Mouse (Mus musculus): ENCODE measurements around the gene Bmper. TPM values are rescaled to one million over a fixed set of nuclear protein-coding genes. Genes with fewer than 3 reads are reported as not detected.

The Bmper gene
- 4.4 and 4.9 TPM in 2 replicates for polyA plus RNA-seq (2012; rRNA removed)

DNA sequence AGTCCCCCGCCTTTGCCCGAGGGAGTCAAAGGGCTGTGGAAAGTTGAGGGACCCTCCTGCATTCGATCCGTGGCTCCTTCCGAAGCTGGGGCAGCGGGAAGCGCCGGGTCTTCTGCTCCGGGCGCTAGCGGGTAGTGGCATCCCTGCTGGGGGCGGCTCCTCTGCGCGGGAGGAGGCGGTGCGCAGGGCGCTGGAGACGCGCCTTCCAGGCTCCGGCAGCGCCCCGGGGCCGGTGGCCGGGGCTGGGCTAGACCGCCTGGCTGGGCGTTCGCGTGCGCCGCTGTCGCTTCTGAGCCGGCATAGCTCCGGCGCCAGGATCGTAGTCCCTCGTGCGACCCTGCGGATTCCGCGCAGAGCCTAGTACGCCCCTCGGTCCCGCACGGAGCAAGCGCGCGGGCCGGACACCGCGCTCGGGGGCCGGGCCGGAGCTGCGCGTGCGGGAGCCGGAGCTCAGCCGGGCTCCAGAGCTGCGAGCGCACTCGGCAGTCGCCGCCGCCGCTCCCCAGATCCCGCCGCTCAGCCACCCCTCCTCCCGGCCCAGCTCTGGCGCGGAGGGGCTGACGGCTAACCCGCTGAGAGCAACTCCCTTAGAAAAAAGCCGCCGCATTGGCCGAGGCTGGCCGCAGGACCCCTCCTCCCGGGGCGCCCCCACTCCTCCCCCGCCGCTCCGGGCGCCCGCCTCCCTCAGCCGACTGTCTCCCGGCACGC lies at the start of gene Bmper:
TSS of gene Bmper (plus strand) at position 236 of the 708 bp plus-strand sequence.
- DNase-seq (ENCODE audit: extremely low spot score in 1 of 2, low spot score in 1 of 2), result peak in 1 of 2 experiments; percentile 43

DNA sequence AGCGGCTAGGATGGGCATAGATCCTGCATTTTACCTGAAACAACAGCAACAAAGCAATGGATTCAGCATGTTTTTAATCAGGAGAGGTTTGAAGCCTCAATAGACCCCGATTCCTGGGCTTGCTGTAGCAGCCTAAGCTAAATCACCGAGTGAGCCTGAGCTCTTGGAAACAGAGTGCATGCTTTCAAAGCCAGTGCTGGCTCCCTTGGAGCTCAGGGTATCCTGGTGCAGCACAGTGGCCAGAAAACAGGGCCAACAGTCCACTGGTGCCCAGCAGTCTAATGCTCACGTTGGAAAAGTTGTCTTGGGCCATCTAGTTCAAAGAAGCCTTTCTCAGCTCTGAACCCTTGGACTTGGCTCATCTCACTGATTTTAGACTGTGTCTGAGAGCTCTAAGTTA lies 45.4 kb upstream of the Bmper start:
- DNase-seq (ENCODE audit: extremely low spot score in 1 of 2, low spot score in 1 of 2), result peak; percentile 22 to 28

- DNase-seq (ENCODE audit: extremely low spot score in 1 of 2, low spot score in 1 of 2), result no peak
These were observed 35.7 kb upstream of the Bmper start for GRCm38 (mm10) chr9:23187181-23187580.

- DNase-seq (ENCODE audit: extremely low spot score in 1 of 2, low spot score in 1 of 2), result no peak
These were observed 34.7 kb upstream of the Bmper start for GRCm38 (mm10) chr9:23188136-23188535.

DNA sequence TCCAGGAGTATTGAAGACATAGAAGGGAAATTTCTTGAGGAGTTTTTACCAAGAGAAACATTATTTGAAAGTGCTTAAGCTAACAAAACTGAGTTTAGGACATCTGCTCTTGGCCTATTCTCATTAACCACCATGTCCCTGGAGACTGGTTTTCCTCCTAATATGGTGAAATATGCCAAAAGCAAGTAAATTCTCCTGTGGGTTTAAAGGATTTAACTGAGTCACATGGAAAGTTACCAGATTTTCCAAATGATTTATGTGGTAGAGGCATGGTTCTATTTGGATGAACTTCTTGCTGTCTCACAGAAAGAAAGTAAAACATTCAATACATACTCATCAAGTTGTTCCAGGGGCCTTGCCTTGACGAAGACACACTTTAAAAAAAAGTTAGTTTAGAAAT lies 31.9 kb upstream of the Bmper start:
- DNase-seq (ENCODE audit: extremely low spot score in 1 of 2, low spot score in 1 of 2), result no peak

GRCm38 (mm10) chr9:23191431-23191830 lies 31.4 kb upstream of the Bmper start:
- DNase-seq (ENCODE audit: extremely low spot score in 1 of 2, low spot score in 1 of 2), result no peak

DNA sequence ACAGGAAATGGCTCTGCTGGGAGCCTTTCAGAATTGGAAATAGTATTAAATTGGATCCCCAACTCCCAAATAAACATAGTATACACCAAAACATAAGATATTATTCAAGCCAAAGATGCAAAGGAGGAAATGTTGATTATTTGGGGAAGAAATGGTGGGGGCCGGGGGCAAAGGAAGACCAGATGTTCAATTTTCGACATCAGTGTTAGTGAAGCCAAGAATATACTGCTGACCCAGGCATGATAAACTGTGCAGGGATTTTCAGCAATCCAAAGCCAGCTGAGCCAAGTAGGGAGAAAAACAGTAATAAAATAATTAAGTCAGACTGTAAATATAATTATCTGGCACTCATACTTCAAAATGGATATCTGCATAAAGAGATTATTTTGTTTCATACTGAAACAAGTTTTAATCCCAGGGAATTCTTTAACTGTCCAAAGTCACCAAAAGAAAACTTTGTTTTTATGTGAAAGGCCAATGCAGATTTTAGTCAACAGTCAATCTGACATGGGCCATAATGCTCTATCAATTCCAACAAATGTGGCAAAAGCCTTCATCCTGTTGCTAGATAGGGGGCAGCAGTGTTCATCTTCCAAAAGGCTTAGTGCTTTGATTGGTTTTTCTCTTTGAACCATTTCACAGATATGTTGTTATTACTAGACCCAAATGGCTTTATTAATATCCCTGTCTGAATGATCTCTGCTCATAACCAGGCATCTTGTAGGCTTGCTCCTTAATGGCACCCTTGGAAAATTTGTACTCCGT lies 30.1 kb upstream of the Bmper start:
- DNase-seq (ENCODE audit: extremely low spot score in 1 of 2, low spot score in 1 of 2), result no peak

GRCm38 (mm10) chr9:23198996-23199395 lies 23.9 kb upstream of the Bmper start:
- no peak for DNase-seq (ENCODE audit: extremely low spot score in 1 of 2, low spot score in 1 of 2)

DNA sequence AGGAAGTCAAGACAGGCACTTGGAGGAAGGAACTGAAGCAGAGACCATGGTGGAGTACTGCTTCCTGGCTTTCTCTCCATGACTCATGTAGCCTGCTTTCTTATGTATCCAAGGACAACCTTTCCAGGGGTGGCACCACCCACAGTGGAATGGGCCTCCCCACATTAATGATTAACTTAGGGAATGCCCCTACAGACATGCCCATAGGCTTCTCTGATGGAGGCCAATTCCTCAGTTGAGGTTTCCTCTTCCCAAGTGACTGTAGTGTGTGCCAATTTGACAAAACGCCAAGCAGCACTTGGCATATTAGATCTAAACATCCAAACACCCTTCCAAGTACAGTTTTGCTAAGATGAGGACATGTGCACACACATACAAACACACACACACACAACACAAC lies 23.0 kb upstream of the Bmper start:
- no peak for DNase-seq (ENCODE audit: extremely low spot score in 1 of 2, low spot score in 1 of 2)

DNA sequence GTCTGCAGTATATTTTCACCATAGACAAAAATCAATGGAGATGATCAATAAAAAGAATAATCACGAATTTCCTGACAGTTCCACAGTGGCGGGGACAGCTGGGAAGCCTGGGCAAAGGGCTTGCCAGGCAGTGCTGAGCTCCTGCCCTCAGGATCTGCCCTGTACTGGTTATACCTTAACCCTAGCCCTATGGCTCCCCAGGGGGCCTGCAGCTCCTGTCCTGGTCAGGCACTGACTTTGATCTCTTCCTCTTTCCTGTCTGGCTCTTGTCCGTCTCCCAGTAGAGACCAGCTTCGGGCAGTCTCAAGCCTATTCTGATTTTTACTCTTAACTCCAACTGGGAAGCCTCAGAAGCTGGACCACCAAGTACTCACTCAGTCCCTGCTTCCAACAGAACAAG lies 22.0 kb upstream of the Bmper start:
- no peak for DNase-seq (ENCODE audit: extremely low spot score in 1 of 2, low spot score in 1 of 2)

DNA sequence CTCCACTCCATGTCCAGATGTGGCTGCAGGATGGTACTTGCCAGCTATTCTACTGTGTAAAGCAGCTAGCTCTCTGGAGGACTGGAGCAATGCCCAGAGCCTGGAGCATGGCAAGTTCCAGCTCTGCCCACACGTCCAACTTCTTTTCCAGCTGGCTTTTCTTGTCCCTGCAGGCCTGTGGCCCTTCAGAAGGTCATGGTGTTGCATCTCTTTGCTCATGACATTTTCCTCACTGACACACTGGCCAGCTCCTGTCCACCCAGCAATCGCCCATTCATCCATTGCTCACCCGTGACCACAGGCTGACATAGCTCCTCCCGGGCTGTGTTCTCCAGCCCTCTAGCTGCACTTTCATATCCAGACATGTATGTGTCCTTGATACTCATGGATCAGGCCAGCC lies 20.4 kb upstream of the Bmper start:
- DNase-seq (ENCODE audit: extremely low spot score in 1 of 2, low spot score in 1 of 2), result no peak

DNA sequence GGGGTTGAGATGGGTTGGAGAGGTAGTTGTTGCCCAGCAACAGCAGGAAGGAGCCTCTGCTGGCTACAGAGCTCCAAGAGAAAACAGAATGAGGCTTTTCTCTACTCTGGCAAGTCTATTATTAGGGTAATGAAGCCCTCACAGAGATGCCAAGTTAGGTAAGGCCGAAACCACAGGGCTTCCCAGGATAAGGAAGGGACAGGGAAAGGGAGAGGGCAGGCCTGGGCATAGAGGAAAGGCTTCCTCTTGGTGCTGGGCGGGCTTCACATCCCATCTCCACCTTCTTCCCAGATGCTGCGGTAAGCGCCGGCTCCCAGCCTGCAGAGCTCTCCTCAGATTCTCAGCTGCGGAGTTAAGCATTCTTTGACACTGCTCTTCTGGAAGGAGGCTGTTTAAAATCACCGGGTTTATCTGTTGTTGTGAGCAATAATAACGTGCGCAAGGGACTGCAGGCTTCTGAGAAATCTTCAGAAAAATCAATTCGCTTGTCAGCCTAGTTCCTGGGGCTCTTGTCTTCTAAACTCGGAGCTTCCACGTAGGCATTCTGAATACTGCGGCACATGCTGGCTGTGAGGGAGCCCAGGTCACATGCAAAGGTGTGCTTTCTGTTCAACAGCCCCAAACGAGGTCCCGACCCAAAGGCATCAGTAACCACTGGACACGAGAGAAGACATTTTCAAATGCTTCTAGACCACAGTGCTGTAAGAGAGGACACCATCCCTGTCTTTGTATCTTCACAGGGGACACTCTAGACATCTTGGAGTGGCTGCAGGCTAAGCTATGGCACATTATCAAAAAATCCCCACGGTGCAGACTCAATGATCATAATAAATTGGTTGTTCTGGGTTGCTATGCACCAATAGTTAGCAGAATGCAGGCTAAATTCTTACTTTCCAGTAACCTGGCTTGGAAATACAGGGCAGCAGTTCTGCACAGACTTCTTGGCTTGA lies 18.3 kb upstream of the Bmper start:
- DNase-seq (ENCODE audit: extremely low spot score in 1 of 2, low spot score in 1 of 2), result peak in 1 of 2 experiments; percentile 47

- no peak for DNase-seq (ENCODE audit: extremely low spot score in 1 of 2, low spot score in 1 of 2)
These were observed 17.6 kb upstream of the Bmper start for GRCm38 (mm10) chr9:23205304-23205703.

GRCm38 (mm10) chr9:23205757-23206156 lies 17.1 kb upstream of the Bmper start:
- no peak for DNase-seq (ENCODE audit: extremely low spot score in 1 of 2, low spot score in 1 of 2)

DNA sequence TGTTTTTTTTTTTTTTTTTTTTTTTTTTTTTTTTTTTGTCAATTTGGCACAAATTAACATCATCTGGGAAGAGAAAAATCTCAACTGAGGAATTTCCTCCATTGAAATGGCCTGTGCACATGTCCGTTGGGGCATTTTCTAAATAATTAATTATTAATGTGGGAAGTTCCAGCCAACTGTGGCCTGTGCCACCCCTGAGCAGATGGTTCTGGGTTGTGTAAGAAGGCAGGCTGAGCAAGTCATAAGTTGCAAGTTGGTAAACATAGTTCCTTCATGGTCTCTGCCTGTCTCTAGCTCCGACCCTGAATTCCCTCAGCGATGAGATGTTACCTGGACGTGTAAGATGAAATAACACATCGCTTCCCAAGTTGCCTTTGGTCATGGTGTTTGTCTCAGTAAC lies 16.7 kb upstream of the Bmper start:
- DNase-seq (ENCODE audit: extremely low spot score in 1 of 2, low spot score in 1 of 2), result no peak

DNA sequence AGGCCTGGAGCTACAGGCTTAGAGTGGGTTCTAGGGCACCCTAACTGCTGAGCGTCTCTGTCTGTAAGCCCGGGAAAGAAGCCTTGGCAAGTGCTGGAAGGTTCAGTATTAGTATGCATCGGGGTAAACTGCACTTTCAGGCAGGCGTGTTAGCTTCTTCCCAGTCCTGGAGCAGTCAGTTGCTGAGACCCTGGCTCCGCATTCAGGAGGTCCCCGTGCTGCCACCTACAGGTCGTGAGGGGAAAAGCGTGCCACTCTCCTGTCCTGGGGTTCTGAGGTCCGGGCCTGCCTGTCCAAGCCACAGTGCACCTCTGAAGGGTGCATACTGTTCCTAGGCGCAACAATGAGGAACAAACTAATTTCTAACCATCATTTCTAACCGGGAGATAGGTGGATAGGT lies 10.6 kb upstream of the Bmper start:
- DNase-seq (ENCODE audit: extremely low spot score in 1 of 2, low spot score in 1 of 2), result peak in 1 of 2 experiments; percentile 86

DNA sequence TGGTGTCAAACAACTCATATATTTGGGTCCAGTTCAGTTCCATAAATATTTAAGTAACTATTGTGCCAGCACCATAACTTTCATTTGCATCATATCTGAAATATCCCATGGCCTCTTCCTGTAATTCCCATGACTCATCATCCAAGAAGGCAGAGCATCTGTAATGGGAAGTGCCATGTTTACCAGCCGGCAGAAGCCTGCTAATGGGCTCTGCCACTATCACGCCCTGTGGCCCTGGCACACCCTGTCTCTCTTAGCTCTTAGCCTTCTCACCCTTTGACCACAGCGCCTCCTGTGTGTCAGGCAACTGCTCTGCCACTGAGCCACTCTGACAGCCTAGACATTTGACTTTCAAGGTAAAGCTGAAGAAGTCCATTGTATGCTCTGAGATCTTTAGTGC lies 3.1 kb upstream of the Bmper start:
- no peak for DNase-seq (ENCODE audit: extremely low spot score in 1 of 2, low spot score in 1 of 2)

DNA sequence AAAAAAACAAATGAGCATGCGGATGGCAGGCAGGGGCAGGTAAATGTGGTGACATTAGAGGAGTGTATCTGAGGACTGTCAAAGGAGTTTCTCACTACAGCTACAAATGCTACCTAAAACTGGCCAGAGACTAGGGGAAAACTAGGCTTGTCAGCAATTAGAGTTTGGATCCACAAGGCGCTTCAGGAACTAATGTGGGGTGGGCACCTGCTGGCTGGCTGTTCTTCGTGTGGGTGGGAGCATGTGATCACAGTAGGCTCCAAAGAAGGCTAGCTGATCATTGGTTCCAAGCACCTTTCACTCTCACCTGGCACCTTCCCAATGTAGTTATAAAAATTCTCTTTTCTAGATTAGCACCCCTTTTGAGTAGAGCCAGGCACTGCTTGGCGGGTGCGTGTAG lies 900 bp upstream of the Bmper start:
- peak in 1 of 2 experiments; percentile 17 for DNase-seq (ENCODE audit: extremely low spot score in 1 of 2, low spot score in 1 of 2)

DNA sequence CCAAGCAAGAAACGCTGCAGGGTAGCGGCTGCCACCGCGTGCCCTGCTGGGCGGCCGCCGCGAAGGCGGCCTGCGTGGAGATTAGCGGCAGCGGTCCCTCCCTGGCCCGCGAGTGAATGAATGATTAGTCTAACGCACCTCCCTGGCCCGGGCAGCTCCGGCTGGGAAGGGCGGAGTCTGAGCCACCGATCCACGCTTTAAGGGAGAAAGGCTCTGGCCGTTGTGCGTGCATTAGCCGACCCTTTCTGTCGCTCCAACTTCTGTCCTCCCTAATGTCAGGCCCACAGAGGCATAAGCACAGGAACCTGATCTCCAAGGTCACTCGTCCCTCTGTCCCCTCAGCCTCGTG lies 410 bp upstream of the Bmper start:
- peak in 1 of 2 experiments; percentile 20 for DNase-seq (ENCODE audit: extremely low spot score in 1 of 2, low spot score in 1 of 2)

GRCm38 (mm10) chr9:23223549-23224077 lies 737 bp downstream of the Bmper start:
- DNase-seq (ENCODE audit: extremely low spot score in 1 of 2, low spot score in 1 of 2), result peak in 1 of 2 experiments; percentile 11

All from frontal cortex, adult 2 months (tissue).